Mouse (Mus musculus) urinary bladder, postnatal 14 days (tissue): Measurements from ENCODE around the gene Fgfr4.

Source experiments
- DNase-seq: peaks from one replicate; pipeline ENCODE4 v3.0.0; 2021; ENCODE audit warnings: low spot score

Gene Fgfr4

GRCm38 (mm10) chr13:55152621-55153415, at the start of gene Fgfr4:
Fgfr4 (plus strand) TSS chr13:55152640.
- DNase-seq = no peak

GRCm38 (mm10) chr13:55103351-55103750, 49.1 kb upstream of the Fgfr4 start:
- no peak for DNase-seq

- peak; percentile 99 for DNase-seq
Observed at GRCm38 (mm10) chr13:55105045-55105952, 47.1 kb upstream of the Fgfr4 start, which contains the start of gene Zfp346. Zfp346 (plus strand) TSS chr13:55105311.

GRCm38 (mm10) chr13:55105953-55106691, 46.3 kb upstream of the Fgfr4 start:
- DNase-seq = no peak

GRCm38 (mm10) chr13:55107116-55107515, 45.3 kb upstream of the Fgfr4 start:
- no peak for DNase-seq

- DNase-seq = no peak
Observed at GRCm38 (mm10) chr13:55107694-55108093, 44.7 kb upstream of the Fgfr4 start.

- no peak for DNase-seq
Observed at GRCm38 (mm10) chr13:55114375-55114774, 38.1 kb upstream of the Fgfr4 start.

GRCm38 (mm10) chr13:55124903-55125302, 27.5 kb upstream of the Fgfr4 start:
- no peak for DNase-seq

- DNase-seq = no peak
Observed at GRCm38 (mm10) chr13:55133448-55133847, 19.0 kb upstream of the Fgfr4 start, which contains the start of gene Gm17617. Gm17617 (minus strand) TSS chr13:55133548.

GRCm38 (mm10) chr13:55135382-55135781, 17.1 kb upstream of the Fgfr4 start:
- no peak for DNase-seq

GRCm38 (mm10) chr13:55140271-55140670, 12.2 kb upstream of the Fgfr4 start:
- no peak for DNase-seq

- no peak for DNase-seq
Observed at GRCm38 (mm10) chr13:55153951-55154350, 1.5 kb downstream of the Fgfr4 start.

- DNase-seq = no peak
Observed at GRCm38 (mm10) chr13:55162365-55162764, 9.9 kb downstream of the Fgfr4 start.

GRCm38 (mm10) chr13:55163553-55163952, 11.1 kb downstream of the Fgfr4 start:
- DNase-seq = no peak

- no peak for DNase-seq
Observed at GRCm38 (mm10) chr13:55165831-55166339, 13.4 kb downstream of the Fgfr4 start.

GRCm38 (mm10) chr13:55166806-55167725, 14.6 kb downstream of the Fgfr4 start:
- DNase-seq = no peak

GRCm38 (mm10) chr13:55167798-55168197, 15.4 kb downstream of the Fgfr4 start:
- no peak for DNase-seq

GRCm38 (mm10) chr13:55168255-55168654, 15.8 kb downstream of the Fgfr4 start:
- DNase-seq = no peak

GRCm38 (mm10) chr13:55168958-55169369, 16.5 kb downstream of the Fgfr4 start:
- no peak for DNase-seq

GRCm38 (mm10) chr13:55171517-55172335, 19.3 kb downstream of the Fgfr4 start:
- peak; percentile 45 for DNase-seq
